Mouse (Mus musculus): Measurements from ENCODE around the gene Tmem161a. TPM values are rescaled to one million over a fixed set of nuclear protein-coding genes. Genes with fewer than 3 reads are reported as not detected.

Tmem161a gene
- polyA plus RNA-seq, 1 experiment from 2014 or later: 53.8 TPM

GRCm38 (mm10) chr8:70166504-70167110 is 5.5 kb upstream of the Tmem161a start:
- Histone ChIP-seq H3K4me1 (peaks cover 10% of the 10 kb centered on the region), H3K4me3 (replicated peaks) (peak overlapping the region; percentile 25), H3K27me3 (peaks cover 39% of the 10 kb centered on the region), H3K36me3 (replicated peaks) (no peaks in the 10 kb centered on the region), H3K9ac (0 out of 2 replicates have a peak overlapping the region, but pooled peaks have one; percentile 36), H3K4me2 (peak overlapping the region; percentile 52), H3K9me3 (no peaks in the 10 kb centered on the region), H3K27ac (no peak overlapping the region)
- under 1% methylated on average over 18 of the region's 21 CpGs for WGBS
- peak; percentile 86 for ATAC-seq (ENCODE audit: low FRiP score)

GRCm38 (mm10) chr8:70170116-70170515 is 2.0 kb upstream of the Tmem161a start:
- peaks cover 23% of the 10 kb centered on the region for H3K4me1 ChIP-seq
- H3K27me3 ChIP-seq: peaks cover 26% of the 10 kb centered on the region
- no peak overlapping the region for H3K27ac ChIP-seq
- 91% methylated on average over 3 of the region's 3 CpGs for WGBS
- H3K4me3 ChIP-seq (replicated peaks): no peak overlapping the region
- no peak overlapping the region for H3K9ac ChIP-seq
- no peak overlapping the region for H3K4me2 ChIP-seq
- ATAC-seq (ENCODE audit: low FRiP score): no peak
- H3K9me3 ChIP-seq: no peaks in the 10 kb centered on the region
- no peaks in the 10 kb centered on the region for H3K36me3 ChIP-seq (replicated peaks)

- Histone ChIP-seq H3K9ac (no peak overlapping the region), H3K27ac (no peak overlapping the region), H3K4me1 (peaks cover 23% of the 10 kb centered on the region), H3K4me2 (no peak overlapping the region), H3K36me3 (replicated peaks) (0 out of 2 replicates have a peak, but pooled peaks cover 2% of the 10 kb centered on the region), H3K9me3 (no peaks in the 10 kb centered on the region), H3K27me3 (peaks cover 19% of the 10 kb centered on the region), H3K4me3 (replicated peaks) (no peak overlapping the region)
- ATAC-seq (ENCODE audit: low FRiP score): no peak
- 83% methylated on average over 3 of the region's 3 CpGs for WGBS
Observed at GRCm38 (mm10) chr8:70170748-70171147, 1.4 kb upstream of the Tmem161a start.

GRCm38 (mm10) chr8:70171240-70171639 is 916 bp upstream of the Tmem161a start:
- H3K36me3 ChIP-seq (replicated peaks): 0 out of 2 replicates have a peak, but pooled peaks cover 2% of the 10 kb centered on the region
- H3K27me3 ChIP-seq: peaks cover 14% of the 10 kb centered on the region
- no peak for ATAC-seq (ENCODE audit: low FRiP score)
- no peaks in the 10 kb centered on the region for H3K9me3 ChIP-seq
- H3K4me3 ChIP-seq (replicated peaks): no peak overlapping the region
- 89% methylated on average over 7 of the region's 7 CpGs for WGBS
- no peak overlapping the region for H3K27ac ChIP-seq
- no peak overlapping the region for H3K9ac ChIP-seq
- peaks cover 23% of the 10 kb centered on the region for H3K4me1 ChIP-seq
- H3K4me2 ChIP-seq: no peak overlapping the region

- Histone ChIP-seq H3K4me3 (replicated peaks) (0 out of 2 replicates have a peak overlapping the region, but pooled peaks have one; percentile 14), H3K4me2 (peak overlapping the region; percentile 56), H3K27ac (no peak overlapping the region), H3K4me1 (peaks cover 13% of the 10 kb centered on the region), H3K36me3 (replicated peaks) (peaks cover 13% of the 10 kb centered on the region), H3K9ac (peak overlapping the region; percentile 63; the same call in 1 of the 2 replicates), H3K9me3 (no peaks in the 10 kb centered on the region), H3K27me3 (peaks cover under 1% of the 10 kb centered on the region; the same call in 1 of the 2 replicates)
- no peak for ATAC-seq (ENCODE audit: low FRiP score)
- WGBS: 89% methylated on average over 5 of the region's 5 CpGs
Observed at GRCm38 (mm10) chr8:70173320-70173719, 1.2 kb downstream of the Tmem161a start.

- Histone ChIP-seq H3K27me3 (no peaks in the 10 kb centered on the region), H3K4me3 (replicated peaks) (no peak overlapping the region), H3K36me3 (replicated peaks) (peaks cover 19% of the 10 kb centered on the region), H3K9ac (0 out of 2 replicates have a peak overlapping the region, but pooled peaks have one; percentile 1), H3K27ac (no peak overlapping the region), H3K4me2 (no peak overlapping the region), H3K4me1 (peaks cover 13% of the 10 kb centered on the region), H3K9me3 (no peaks in the 10 kb centered on the region)
- no peak for ATAC-seq (ENCODE audit: low FRiP score)
- WGBS: 88% methylated on average over 7 of the region's 7 CpGs
Observed at GRCm38 (mm10) chr8:70174079-70174478, 1.9 kb downstream of the Tmem161a start.

- no peak overlapping the region for H3K4me3 ChIP-seq (replicated peaks)
- no peak overlapping the region for H3K9ac ChIP-seq
- 91% methylated on average over 2 of the region's 2 CpGs for WGBS
- H3K9me3 ChIP-seq: no peaks in the 10 kb centered on the region
- peaks cover 3% of the 10 kb centered on the region for H3K4me1 ChIP-seq
- ATAC-seq (ENCODE audit: low FRiP score): no peak
- H3K4me2 ChIP-seq: no peak overlapping the region
- no peak overlapping the region for H3K27ac ChIP-seq
- no peaks in the 10 kb centered on the region for H3K27me3 ChIP-seq
- H3K36me3 ChIP-seq (replicated peaks): peaks cover 51% of the 10 kb centered on the region
Observed at GRCm38 (mm10) chr8:70178231-70178630, 6.1 kb downstream of the Tmem161a start.

- Histone ChIP-seq H3K4me3 (replicated peaks) (no peak overlapping the region), H3K27ac (no peak overlapping the region), H3K9ac (no peak overlapping the region), H3K27me3 (no peaks in the 10 kb centered on the region), H3K4me1 (no peaks in the 10 kb centered on the region; the same call in 1 of the 2 replicates), H3K36me3 (replicated peaks) (peaks cover 52% of the 10 kb centered on the region), H3K4me2 (no peak overlapping the region), H3K9me3 (no peaks in the 10 kb centered on the region)
- ATAC-seq (ENCODE audit: low FRiP score): no peak
- 97% methylated on average over 4 of the region's 4 CpGs for WGBS
Observed at GRCm38 (mm10) chr8:70179082-70179481, 6.9 kb downstream of the Tmem161a start.

GRCm38 (mm10) chr8:70181212-70181902 is 9.2 kb downstream of the Tmem161a start:
- Histone ChIP-seq H3K4me3 (replicated peaks) (no peak overlapping the region), H3K4me1 (no peaks in the 10 kb centered on the region), H3K9ac (no peak overlapping the region), H3K36me3 (replicated peaks) (peaks cover 50% of the 10 kb centered on the region), H3K9me3 (no peaks in the 10 kb centered on the region), H3K4me2 (no peak overlapping the region), H3K27ac (no peak overlapping the region), H3K27me3 (no peaks in the 10 kb centered on the region)
- ATAC-seq (ENCODE audit: low FRiP score): no peak
- 90% methylated on average over 16 of the region's 16 CpGs for WGBS

- ATAC-seq (ENCODE audit: low FRiP score): no peak
- Histone ChIP-seq H3K4me2 (no peak overlapping the region), H3K36me3 (replicated peaks) (peaks cover 46% of the 10 kb centered on the region), H3K9ac (no peak overlapping the region), H3K4me1 (no peaks in the 10 kb centered on the region), H3K27me3 (no peaks in the 10 kb centered on the region), H3K27ac (no peak overlapping the region), H3K4me3 (replicated peaks) (no peak overlapping the region), H3K9me3 (no peaks in the 10 kb centered on the region)
- WGBS: 86% methylated on average over 2 of the region's 2 CpGs
Observed at GRCm38 (mm10) chr8:70181903-70182252, 9.7 kb downstream of the Tmem161a start.

GRCm38 (mm10) chr8:70183194-70183593 is 11.0 kb downstream of the Tmem161a start:
- Histone ChIP-seq H3K27me3 (no peaks in the 10 kb centered on the region), H3K4me2 (no peak overlapping the region), H3K4me1 (no peaks in the 10 kb centered on the region), H3K9ac (no peak overlapping the region), H3K27ac (no peak overlapping the region), H3K9me3 (no peaks in the 10 kb centered on the region), H3K36me3 (replicated peaks) (peaks cover 39% of the 10 kb centered on the region), H3K4me3 (replicated peaks) (no peak overlapping the region)
- 93% methylated on average over 4 of the region's 4 CpGs for WGBS
- no peak for ATAC-seq (ENCODE audit: low FRiP score)

GRCm38 (mm10) chr8:70188707-70189106 is 16.6 kb downstream of the Tmem161a start:
- H3K9me3 ChIP-seq: no peaks in the 10 kb centered on the region
- no peaks in the 10 kb centered on the region for H3K36me3 ChIP-seq (replicated peaks)
- H3K27ac ChIP-seq: no peak overlapping the region
- no peak for ATAC-seq (ENCODE audit: low FRiP score)
- no peaks in the 10 kb centered on the region for H3K4me1 ChIP-seq
- H3K27me3 ChIP-seq: no peaks in the 10 kb centered on the region
- WGBS: 77% methylated on average over 7 of the region's 7 CpGs
- no peak overlapping the region for H3K4me3 ChIP-seq (replicated peaks)
- H3K9ac ChIP-seq: no peak overlapping the region
- H3K4me2 ChIP-seq: no peak overlapping the region
